Mouse (Mus musculus) forebrain, embryonic 12.5 days (tissue): ENCODE measurements around the gene Zfp354a. TPM values are rescaled to one million over a fixed set of nuclear protein-coding genes. Genes with fewer than 3 reads are reported as not detected.

Experiments used
- ATAC-seq: fragments of 200-750 bp; cut with Nextera tagmentation; 2 replicates; pipeline ENCODE4 v1.8.0; 2017; ENCODE audit warnings: moderate TSS enrichment; ENCODE audit not compliant: low FRiP score
- H3K27ac ChIP-seq: fragments of 300-500 bp; sonication (generic); 2 replicates; pipeline ENCODE4 v1.5.1; 2016; ENCODE audit warnings: mild to moderate bottlenecking
- H3K27me3 ChIP-seq: fragments of 300-500 bp; sonication (generic); 2 replicates; pipeline ENCODE4 v1.6.1; 2016; ENCODE audit warnings: mild to moderate bottlenecking
- H3K36me3 ChIP-seq: fragments of 300-500 bp; sonication (generic); replicated peaks from 2 replicates; pipeline ENCODE4 v1.6.1; 2016; ENCODE audit warnings: mild to moderate bottlenecking
- H3K4me1 ChIP-seq: fragments of 300-500 bp; sonication (generic); 2 replicates; pipeline ENCODE4 v1.6.1; 2016
- H3K4me2 ChIP-seq: fragments of 300-500 bp; sonication (generic); 2 replicates; pipeline ENCODE4 v1.6.1; 2016; ENCODE audit warnings: mild to moderate bottlenecking, moderate library complexity
- H3K4me3 ChIP-seq: fragments of 300-500 bp; sonication (generic); replicated peaks from 2 replicates; pipeline ENCODE4 v1.5.1; 2016; ENCODE audit warnings: mild to moderate bottlenecking
- H3K9ac ChIP-seq: fragments of 300-500 bp; sonication (generic); 2 replicates; pipeline ENCODE4 v1.6.1; 2016; ENCODE audit warnings: mild to moderate bottlenecking
- H3K9me3 ChIP-seq: fragments of 300-500 bp; sonication (generic); 2 replicates; pipeline ENCODE4 v1.6.1; 2016
- WGBS: fragments of 180-500 bp; shearing (Covaris S2); methylation state at CpG from one replicate; pipeline ENCODE4 v1.1.7; 2016; 5-methylcytosine and 5-hydroxymethylcytosine counted together
- polyA plus RNA-seq: library from polyadenylated mRNA; unstranded; fragments of >200 nt; fragmentation: Nextera tagmentation; extraction: Ambion mirVana; gene quantifications from 2 replicates; pipeline ENCODE4 v1.2.1, GENCODE M21; 2016

Zfp354a gene
- polyA plus RNA-seq, 1 experiment from 2014 or later = 9.5 TPM

DNA sequence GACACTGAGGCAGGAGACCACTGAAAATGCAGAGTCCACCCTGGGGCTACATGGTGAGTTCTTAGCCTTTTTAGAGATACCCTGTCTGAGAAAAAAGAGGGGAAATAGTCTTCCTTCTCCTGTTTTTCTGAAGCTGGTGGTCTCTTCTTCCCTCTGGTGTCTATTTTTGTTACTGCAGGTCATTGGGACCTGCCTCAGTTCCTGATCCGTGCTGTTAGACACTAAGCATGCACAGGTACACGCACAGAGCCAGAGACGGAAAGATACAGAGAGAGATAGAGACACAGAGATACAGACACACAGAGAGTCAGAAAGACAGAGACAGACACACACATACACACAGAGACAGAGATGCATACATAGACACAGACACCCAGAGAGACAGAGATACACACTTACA is 5.8 kb upstream of the Zfp354a start:
- 50% methylated on average over 3 of the region's 3 CpGs for WGBS
- H3K27me3 ChIP-seq = no peaks in the 10 kb centered on the region

DNA sequence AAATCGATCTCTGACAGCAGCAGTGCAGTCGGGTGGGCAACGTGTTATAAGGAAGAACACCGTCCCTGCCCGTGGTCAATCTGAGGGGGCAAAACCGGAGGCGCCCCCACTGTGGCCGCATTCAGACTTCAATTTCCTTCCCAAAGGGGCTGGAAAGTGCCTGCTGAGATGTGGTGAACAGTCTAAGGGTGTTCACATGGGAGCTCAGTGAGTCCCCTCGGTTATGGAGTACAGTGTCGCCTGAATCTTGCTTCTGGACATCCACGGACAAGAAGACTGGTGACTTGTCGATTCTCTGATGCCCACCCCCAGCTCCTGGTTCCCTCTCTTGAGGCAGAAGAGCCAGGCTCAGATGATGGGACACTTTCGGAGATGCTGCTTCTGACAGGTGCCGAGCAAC is 583 bp downstream of the Zfp354a start:
- peak; percentile 51 for ATAC-seq
- WGBS = 20% methylated on average over 14 of the region's 14 CpGs
- peak overlapping the region; percentile 78 for H3K9ac ChIP-seq
- peak overlapping the region; percentile 83 for H3K4me2 ChIP-seq
- H3K27ac ChIP-seq = 0 out of 2 replicates have a peak overlapping the region, but pooled peaks have one; percentile 50
- H3K36me3 ChIP-seq = peaks cover 24% of the 10 kb centered on the region
- no peaks in the 10 kb centered on the region for H3K9me3 ChIP-seq
- H3K27me3 ChIP-seq = no peaks in the 10 kb centered on the region
- H3K4me1 ChIP-seq = peaks cover 11% of the 10 kb centered on the region
- peak overlapping the region; percentile 78 for H3K4me3 ChIP-seq

More for the DNA sequence above, 5.8 kb upstream of the Zfp354a start:
- Histone ChIP-seq H3K4me2 (no peak overlapping the region), H3K9ac (no peak overlapping the region), H3K9me3 (no peaks in the 10 kb centered on the region), H3K27ac (no peak overlapping the region), H3K4me1 (no peaks in the 10 kb centered on the region), H3K36me3 (no peaks in the 10 kb centered on the region), H3K4me3 (no peak overlapping the region)
- ATAC-seq = no peak

DNA sequence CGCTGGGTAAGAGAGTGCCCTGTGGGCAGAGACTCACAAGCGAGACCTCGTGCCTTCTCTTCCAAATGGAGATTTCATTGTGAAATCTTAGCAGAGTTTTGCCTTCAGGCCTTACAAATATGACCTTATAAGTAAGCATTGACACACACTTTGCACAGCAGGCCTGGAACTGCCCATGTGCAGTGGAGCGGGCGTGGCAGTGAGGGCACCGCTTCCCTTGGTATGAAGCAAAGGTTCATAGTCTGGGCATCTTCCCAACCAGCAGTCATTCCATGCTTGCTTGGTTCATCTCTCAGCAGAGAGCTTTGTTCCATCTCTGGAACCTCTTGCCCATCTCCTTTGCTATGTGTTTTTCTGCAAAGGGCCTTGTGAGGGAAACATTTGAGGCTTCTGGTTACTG is 1.9 kb downstream of the Zfp354a start:
- no peak overlapping the region for H3K9ac ChIP-seq
- no peak overlapping the region for H3K27ac ChIP-seq
- no peaks in the 10 kb centered on the region for H3K9me3 ChIP-seq
- 92% methylated on average over 6 of the region's 6 CpGs for whole genome bisulfite sequencing
- peaks cover 37% of the 10 kb centered on the region for H3K36me3 ChIP-seq
- H3K4me3 ChIP-seq = no peak overlapping the region
- ATAC-seq = no peak
- no peaks in the 10 kb centered on the region for H3K27me3 ChIP-seq
- peaks cover 11% of the 10 kb centered on the region for H3K4me1 ChIP-seq
- no peak overlapping the region for H3K4me2 ChIP-seq

DNA sequence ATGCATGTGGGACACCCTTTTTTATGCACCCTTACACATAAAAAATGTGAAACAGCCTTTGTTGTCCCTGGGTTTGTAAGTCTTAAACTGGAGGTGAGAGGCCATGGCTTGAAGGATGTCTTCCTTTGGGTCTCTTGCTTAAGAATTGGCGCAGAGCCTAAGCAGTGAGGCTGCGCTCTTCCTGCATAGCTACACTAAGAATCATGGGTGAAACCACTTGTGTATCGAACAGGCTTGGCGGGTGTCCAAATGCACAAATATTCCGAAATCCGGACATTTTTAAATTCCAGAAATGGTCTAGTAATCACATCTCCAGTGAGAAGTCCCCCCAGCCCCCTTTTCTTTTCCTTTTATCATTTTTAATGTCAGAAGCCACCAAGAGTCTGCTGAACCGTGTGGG is 4.2 kb downstream of the Zfp354a start:
- WGBS = 94% methylated on average over 7 of the region's 7 CpGs
- Histone ChIP-seq H3K4me3 (no peak overlapping the region), H3K9ac (no peak overlapping the region), H3K36me3 (peaks cover 55% of the 10 kb centered on the region), H3K27ac (no peak overlapping the region), H3K4me2 (no peak overlapping the region), H3K4me1 (peaks cover 11% of the 10 kb centered on the region), H3K9me3 (no peaks in the 10 kb centered on the region), H3K27me3 (no peaks in the 10 kb centered on the region)
- no peak for ATAC-seq

DNA sequence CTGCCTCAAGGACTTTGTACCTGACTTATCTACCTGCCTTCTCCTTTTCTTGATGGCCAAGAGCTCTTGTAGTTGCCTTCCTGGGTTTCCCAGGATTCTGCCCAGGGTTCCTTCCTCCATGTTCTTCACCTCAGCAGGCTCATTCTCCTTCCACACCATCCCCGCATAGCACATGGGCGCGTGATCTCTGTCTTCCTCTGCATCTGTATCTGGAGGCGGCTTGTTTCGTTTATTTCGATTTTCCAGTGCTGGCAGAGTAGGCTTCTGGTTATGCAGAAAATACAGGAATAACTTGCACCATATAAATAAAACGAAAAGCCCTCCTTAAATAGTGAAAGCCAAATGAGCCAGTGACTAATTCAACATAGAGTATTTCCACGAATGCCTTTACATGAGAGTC is 4.8 kb downstream of the Zfp354a start:
- no peak for ATAC-seq
- Histone ChIP-seq H3K4me1 (peaks cover 11% of the 10 kb centered on the region), H3K27me3 (no peaks in the 10 kb centered on the region), H3K36me3 (peaks cover 61% of the 10 kb centered on the region), H3K27ac (no peak overlapping the region), H3K4me3 (no peak overlapping the region), H3K4me2 (no peak overlapping the region), H3K9me3 (no peaks in the 10 kb centered on the region), H3K9ac (no peak overlapping the region)
- WGBS = 95% methylated on average over 8 of the region's 8 CpGs

DNA sequence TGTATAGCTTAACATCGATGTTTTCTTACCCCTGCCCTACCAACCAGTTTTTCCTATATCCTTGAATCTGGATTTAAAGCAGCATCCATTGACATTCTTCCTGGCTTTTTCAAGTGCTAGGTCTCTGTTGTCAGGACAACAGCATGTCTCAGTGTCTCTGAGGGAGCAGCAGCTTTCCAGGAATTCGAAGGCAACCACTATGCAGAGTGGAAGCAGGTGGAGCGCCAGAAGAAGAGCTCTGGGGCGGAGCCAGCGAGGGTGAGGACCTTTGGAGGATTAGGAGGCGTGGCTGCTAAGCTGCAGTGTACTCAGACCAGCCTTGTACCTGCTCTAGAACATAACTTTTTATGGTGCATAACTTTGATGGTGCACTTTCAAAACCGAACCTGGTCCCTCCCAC is 25.5 kb downstream of the Zfp354a start:
- WGBS = 49% methylated on average over 7 of the region's 7 CpGs
- H3K27me3 ChIP-seq = no peaks in the 10 kb centered on the region
- ATAC-seq = no peak
- H3K9me3 ChIP-seq = no peaks in the 10 kb centered on the region
- no peak overlapping the region for H3K9ac ChIP-seq
- no peak overlapping the region for H3K4me2 ChIP-seq
- H3K4me3 ChIP-seq = no peak overlapping the region
- no peaks in the 10 kb centered on the region for H3K36me3 ChIP-seq
- no peak overlapping the region for H3K27ac ChIP-seq
- H3K4me1 ChIP-seq = no peaks in the 10 kb centered on the region

DNA sequence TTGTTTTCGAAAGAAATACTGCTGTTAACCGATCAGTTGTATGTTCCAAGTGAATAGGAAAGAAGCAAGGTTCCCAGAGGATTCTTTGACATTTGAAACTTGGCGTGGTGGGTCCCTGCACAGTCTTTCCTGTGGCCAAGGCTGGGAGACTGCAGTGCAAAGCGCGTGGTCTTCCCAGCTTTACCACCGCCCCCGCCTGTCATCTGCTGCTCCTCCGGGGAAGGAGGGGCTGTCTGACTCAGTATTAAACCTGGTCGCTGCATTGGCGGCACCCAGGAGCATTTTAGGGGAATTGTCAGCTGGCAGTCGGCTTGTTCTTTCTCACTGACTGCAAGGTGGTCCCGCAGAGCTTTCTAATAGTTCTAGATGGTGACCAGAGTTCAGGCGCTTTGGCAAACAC is 26.2 kb downstream of the Zfp354a start:
- Histone ChIP-seq H3K9me3 (no peaks in the 10 kb centered on the region), H3K4me1 (no peaks in the 10 kb centered on the region), H3K9ac (no peak overlapping the region), H3K36me3 (no peaks in the 10 kb centered on the region), H3K27ac (no peak overlapping the region), H3K4me2 (no peak overlapping the region), H3K4me3 (no peak overlapping the region), H3K27me3 (no peaks in the 10 kb centered on the region)
- ATAC-seq = no peak
- WGBS = 70% methylated on average over 13 of the region's 13 CpGs

DNA sequence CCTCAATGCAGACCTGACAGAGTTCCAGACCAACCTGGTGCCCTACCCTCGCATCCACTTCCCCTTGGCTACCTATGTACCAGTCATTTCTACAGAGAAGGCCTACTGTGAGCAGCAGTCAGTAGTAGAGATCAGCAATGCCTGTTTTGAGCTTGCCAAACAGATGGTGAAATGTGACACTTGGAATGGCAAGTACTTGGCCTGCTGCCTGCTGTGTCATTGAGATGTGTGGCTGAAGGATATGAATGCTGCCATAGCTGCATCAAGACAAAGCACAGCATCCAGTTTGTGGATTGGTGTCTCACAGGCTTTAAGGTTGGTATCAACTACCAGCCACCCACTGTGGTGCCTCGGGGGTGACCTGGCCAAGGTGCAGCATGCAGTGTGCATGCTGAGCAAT is 48.2 kb downstream of the Zfp354a start:
- Histone ChIP-seq H3K9me3 (no peaks in the 10 kb centered on the region), H3K4me1 (no peaks in the 10 kb centered on the region), H3K36me3 (no peaks in the 10 kb centered on the region), H3K27ac (no peak overlapping the region), H3K4me3 (no peak overlapping the region), H3K9ac (no peak overlapping the region), H3K4me2 (no peak overlapping the region), H3K27me3 (no peaks in the 10 kb centered on the region)
- no peak for ATAC-seq
- WGBS = 85% methylated on average over 2 of the region's 2 CpGs

DNA sequence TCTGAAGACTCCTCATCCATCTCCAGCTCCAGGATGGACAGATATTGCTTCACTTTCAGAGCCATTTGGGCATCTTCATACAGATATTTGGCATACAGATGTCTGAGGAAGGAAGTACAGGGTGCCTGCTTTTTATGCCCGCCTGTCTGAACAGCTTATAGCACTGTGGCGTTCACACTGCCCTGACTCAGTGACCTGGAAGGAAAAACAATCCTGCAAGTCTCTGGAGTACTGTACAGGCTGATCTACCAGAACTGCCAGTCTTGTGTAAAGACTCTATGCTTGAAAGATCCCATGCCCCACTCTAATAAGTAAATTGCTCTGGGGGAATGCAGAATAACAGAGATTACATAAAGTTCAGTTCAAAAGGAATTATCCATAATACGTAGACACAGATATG is 51.6 kb downstream of the Zfp354a start:
- Histone ChIP-seq H3K4me3 (no peak overlapping the region), H3K27ac (no peak overlapping the region), H3K36me3 (no peaks in the 10 kb centered on the region), H3K9ac (no peak overlapping the region), H3K4me2 (no peak overlapping the region), H3K27me3 (no peaks in the 10 kb centered on the region), H3K4me1 (no peaks in the 10 kb centered on the region), H3K9me3 (no peaks in the 10 kb centered on the region)
- 74% methylated on average over 3 of the region's 3 CpGs for WGBS
- ATAC-seq = no peak

Other genes starting within 250 kb of the Zfp354a start
- 49.6 and 55.9 TPM in 2 replicates for gene Zfp354c, start 231.5 kb upstream of the Zfp354a start, polyA plus RNA-seq
- 1.3 TPM in 2 replicates for gene Zfp879, start 217.7 kb upstream of the Zfp354a start, polyA plus RNA-seq
- gene Grm6, start 208.6 kb upstream of the Zfp354a start, polyA plus RNA-seq = not detected in 2 replicates
- 14.8 and 15.8 TPM in 2 replicates for gene Zfp454, start 171.6 kb upstream of the Zfp354a start, polyA plus RNA-seq
- 34.8 and 42.0 TPM in 2 replicates for gene Zfp2, start 143.1 kb upstream of the Zfp354a start, polyA plus RNA-seq
- gene Zfp354b, start 127.6 kb upstream of the Zfp354a start, polyA plus RNA-seq = 1.7 and 2.2 TPM in 2 replicates
- not detected in 2 replicates for gene 4933414I15Rik, start 115.5 kb upstream of the Zfp354a start, polyA plus RNA-seq
- gene Prop1, start 105.5 kb upstream of the Zfp354a start, polyA plus RNA-seq = not detected in 2 replicates
- gene Olfr1378, start 92.7 kb upstream of the Zfp354a start, polyA plus RNA-seq = not detected in 2 replicates
- gene Olfr1377, start 77.3 kb upstream of the Zfp354a start, polyA plus RNA-seq = 0.09 TPM in 1 of 2 replicates, not detected in the other
- gene Olfr51, start 55.7 kb upstream of the Zfp354a start, polyA plus RNA-seq = not detected in 2 replicates
- gene Olfr54, start 45.0 kb upstream of the Zfp354a start, polyA plus RNA-seq = not detected in 2 replicates
- gene Olfr1375, start 11.1 kb upstream of the Zfp354a start, polyA plus RNA-seq = not detected in 2 replicates
- not detected in 2 replicates for gene Gm12569, start 161.2 kb downstream of the Zfp354a start, polyA plus RNA-seq
- 141 and 153 TPM in 2 replicates for gene Clk4, start 202.5 kb downstream of the Zfp354a start, polyA plus RNA-seq
- 0.37 TPM in 1 of 2 replicates, not detected in the other for gene BC049762, start 203.8 kb downstream of the Zfp354a start, polyA plus RNA-seq
- gene Col23a1, start 230.7 kb downstream of the Zfp354a start, polyA plus RNA-seq = 4.9 and 6.8 TPM in 2 replicates